Mouse (Mus musculus) embryonic facial prominence, embryonic 15.5 days (tissue): Measurements from ENCODE around the gene Abcc1. TPM values are rescaled to one million over a fixed set of nuclear protein-coding genes. Genes with fewer than 3 reads are reported as not detected.

Experiments
- ATAC-seq: fragments of 200-750 bp; cut with Nextera tagmentation; 2 replicates; pipeline ENCODE4 v1.8.0; 2017; ENCODE audit warnings: low read depth, moderate TSS enrichment; ENCODE audit not compliant: insufficient number of reproducible peaks, low FRiP score, low TSS enrichment
- H3K27ac ChIP-seq: fragments of 300-500 bp; sonication (generic); replicated peaks from 2 replicates; pipeline ENCODE4 v1.5.1; 2015; ENCODE audit warnings: mild to moderate bottlenecking, inconsistent platforms
- H3K27me3 ChIP-seq: fragments of 300-500 bp; sonication (generic); 2 replicates; pipeline ENCODE4 v1.6.1; 2015; ENCODE audit warnings: inconsistent platforms
- H3K36me3 ChIP-seq: fragments of 300-500 bp; sonication (generic); 2 replicates; pipeline ENCODE4 v1.6.1; 2015; ENCODE audit warnings: mild to moderate bottlenecking, inconsistent platforms
- H3K4me1 ChIP-seq: fragments of 300-500 bp; sonication (generic); 2 replicates; pipeline ENCODE4 v1.6.1; 2015; ENCODE audit warnings: inconsistent platforms
- H3K4me2 ChIP-seq: fragments of 300-500 bp; sonication (generic); replicated peaks from 2 replicates; pipeline ENCODE4 v1.6.1; 2015; ENCODE audit warnings: mild to moderate bottlenecking, inconsistent platforms
- H3K4me3 ChIP-seq: fragments of 300-500 bp; sonication (generic); replicated peaks from 2 replicates; pipeline ENCODE4 v1.5.1; 2015; ENCODE audit warnings: mild to moderate bottlenecking, inconsistent platforms
- H3K9ac ChIP-seq: fragments of 300-500 bp; sonication (generic); 2 replicates; pipeline ENCODE4 v1.6.1; 2015; ENCODE audit warnings: inconsistent platforms
- H3K9me3 ChIP-seq: fragments of 300-500 bp; sonication (generic); replicated peaks from 2 replicates; pipeline ENCODE4 v1.6.1; 2016; ENCODE audit warnings: inconsistent platforms
- WGBS: fragments of 180-500 bp; shearing (Covaris S2); methylation state at CpG from one replicate; pipeline ENCODE4 v1.1.7; 2015; 5-methylcytosine and 5-hydroxymethylcytosine counted together
- polyA plus RNA-seq: library from polyadenylated mRNA; unstranded; fragments of >200 nt; fragmentation: Nextera tagmentation; extraction: Ambion mirVana; gene quantifications from 2 replicates; pipeline ENCODE4 v1.2.1, GENCODE M21; 2015

Gene Abcc1
- polyA plus RNA-seq, 1 experiment from 2014 or later = 14.1 TPM

- no peaks in the 10 kb centered on the region for H3K36me3 ChIP-seq
- H3K4me2 ChIP-seq = no peak overlapping the region
- H3K27ac ChIP-seq = no peak overlapping the region
- H3K4me1 ChIP-seq = peaks cover 13% of the 10 kb centered on the region
- 64% methylated on average over 1 of the region's 1 CpGs for WGBS
- no peak overlapping the region for H3K9ac ChIP-seq
- ATAC-seq = no peak
- H3K4me3 ChIP-seq = no peak overlapping the region
- no peaks in the 10 kb centered on the region for H3K27me3 ChIP-seq
- no peaks in the 10 kb centered on the region for H3K9me3 ChIP-seq
Measured at GRCm38 (mm10) chr16:14358531-14358930, 2.8 kb upstream of the Abcc1 start.

DNA sequence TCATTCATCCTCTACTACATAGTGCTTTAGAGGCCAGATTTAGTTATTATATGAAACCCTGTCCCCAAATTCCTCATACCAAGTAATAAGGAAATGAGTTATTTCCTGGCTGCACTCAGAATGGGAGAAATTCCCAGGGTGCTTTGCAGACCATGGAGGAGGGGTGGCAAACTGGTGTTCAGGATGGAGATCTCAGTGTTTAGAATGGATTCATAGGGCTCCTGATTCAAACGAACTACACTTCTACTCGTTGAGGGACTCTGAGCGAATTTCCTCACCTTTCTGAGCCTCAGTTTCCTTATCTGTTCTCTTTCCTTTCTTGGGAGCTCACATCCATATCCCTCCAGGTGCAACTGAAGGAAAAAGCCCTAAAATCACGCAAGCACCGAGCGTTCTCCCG is 427 bp upstream of the Abcc1 start:
- WGBS = 4% methylated on average over 7 of the region's 7 CpGs
- Histone ChIP-seq H3K4me1 (peaks cover 13% of the 10 kb centered on the region), H3K36me3 (no peaks in the 10 kb centered on the region), H3K27me3 (no peaks in the 10 kb centered on the region), H3K27ac (peak overlapping the region; percentile 53; the same call in 1 of the 2 replicates), H3K9ac (peak overlapping the region; percentile 47), H3K4me2 (peak overlapping the region; percentile 88), H3K4me3 (peak overlapping the region; percentile 79), H3K9me3 (no peaks in the 10 kb centered on the region)
- ATAC-seq = no peak

DNA sequence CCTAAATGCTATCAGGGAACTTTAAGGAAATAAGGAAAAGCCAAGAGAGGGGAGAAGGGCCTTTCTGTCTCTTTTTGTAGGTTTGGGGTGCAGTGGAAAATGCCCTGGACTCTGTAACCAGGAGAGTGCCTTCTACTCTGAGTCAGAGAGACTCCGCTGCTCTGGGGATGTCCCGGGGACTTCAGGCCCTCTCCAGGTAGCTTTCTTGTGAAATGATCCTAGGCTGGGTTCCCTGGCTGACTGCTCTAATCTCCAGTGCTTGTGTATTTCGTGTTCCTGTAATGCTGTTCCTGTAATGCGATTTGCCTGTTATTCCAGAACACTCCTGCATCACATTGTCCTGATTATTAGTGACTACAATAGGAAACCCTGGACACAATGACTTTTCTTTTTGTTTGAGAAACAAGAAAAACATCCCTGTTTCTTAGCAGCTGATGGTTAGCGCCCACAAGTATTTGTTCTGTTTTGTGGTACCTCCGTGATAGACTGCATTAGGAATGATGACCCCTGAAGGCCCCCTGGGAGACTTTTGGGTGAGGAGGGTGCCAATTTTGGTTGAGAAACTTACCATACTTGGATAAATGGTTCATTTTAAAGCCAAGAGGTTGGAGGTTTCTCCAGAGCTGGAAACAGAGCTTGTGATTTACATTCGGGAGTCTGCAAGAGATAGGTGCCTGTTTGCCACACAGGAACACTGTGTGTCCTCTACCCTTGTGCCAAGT is 902 bp downstream of the Abcc1 start:
- Histone ChIP-seq H3K36me3 (no peaks in the 10 kb centered on the region), H3K9me3 (no peaks in the 10 kb centered on the region), H3K4me3 (peak overlapping the region; percentile 79), H3K9ac (peak overlapping the region; percentile 71), H3K27me3 (no peaks in the 10 kb centered on the region), H3K27ac (peak overlapping the region; percentile 65), H3K4me2 (peak overlapping the region; percentile 88), H3K4me1 (peaks cover 13% of the 10 kb centered on the region)
- WGBS = 24% methylated on average over 7 of the region's 7 CpGs
- ATAC-seq = no peak

DNA sequence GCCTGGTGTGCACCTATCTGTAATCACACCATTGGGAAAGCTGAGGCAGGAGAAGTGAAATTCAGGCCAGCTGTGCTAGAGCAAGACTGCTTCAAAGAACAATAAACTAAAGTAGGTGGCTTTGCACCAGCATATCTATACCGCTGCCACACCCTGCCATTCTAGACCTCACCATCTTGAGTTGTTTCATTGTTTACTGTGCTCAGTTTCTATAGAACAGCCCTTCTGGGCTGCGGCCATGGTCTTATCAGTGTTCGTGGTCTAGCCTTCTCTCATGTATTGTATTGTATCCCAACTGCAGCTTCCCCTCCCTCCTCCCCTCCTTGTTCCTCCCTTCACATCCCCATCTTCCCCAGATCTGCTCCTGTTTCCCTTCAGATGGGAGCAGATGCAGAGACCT is 2.1 kb downstream of the Abcc1 start:
- no peak overlapping the region for H3K4me2 ChIP-seq
- no peak overlapping the region for H3K4me3 ChIP-seq
- no peaks in the 10 kb centered on the region for H3K27me3 ChIP-seq
- H3K9me3 ChIP-seq = no peaks in the 10 kb centered on the region
- H3K9ac ChIP-seq = no peak overlapping the region
- H3K4me1 ChIP-seq = peaks cover 13% of the 10 kb centered on the region
- H3K27ac ChIP-seq = no peak overlapping the region
- WGBS = 90% methylated on average over 3 of the region's 3 CpGs
- ATAC-seq = no peak
- H3K36me3 ChIP-seq = no peaks in the 10 kb centered on the region

DNA sequence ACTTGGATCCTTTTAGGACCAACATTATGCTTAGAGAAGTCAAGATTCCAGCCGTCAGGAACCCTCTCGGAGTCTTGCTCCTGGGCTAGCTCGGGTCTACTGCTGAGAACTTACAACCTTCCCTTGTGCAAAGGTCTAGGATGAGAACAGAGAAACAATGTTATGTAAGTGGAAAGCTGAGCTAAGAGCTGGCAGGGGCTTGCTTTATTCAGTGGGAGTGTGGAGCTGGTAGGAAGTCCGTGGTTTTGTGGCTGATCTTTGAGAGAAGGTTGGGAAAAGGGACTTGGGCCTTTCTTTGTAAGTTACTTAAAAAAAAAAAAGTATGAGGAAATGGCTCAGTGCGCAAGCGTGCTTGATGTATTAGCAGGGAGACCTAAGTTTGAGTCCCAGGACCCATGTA is 2.7 kb downstream of the Abcc1 start:
- ATAC-seq = no peak
- Histone ChIP-seq H3K27me3 (no peaks in the 10 kb centered on the region), H3K9ac (no peak overlapping the region), H3K27ac (no peak overlapping the region), H3K4me1 (peaks cover 13% of the 10 kb centered on the region), H3K4me3 (no peak overlapping the region), H3K36me3 (no peaks in the 10 kb centered on the region), H3K9me3 (no peaks in the 10 kb centered on the region), H3K4me2 (no peak overlapping the region)
- 89% methylated on average over 6 of the region's 6 CpGs for WGBS

GRCm38 (mm10) chr16:14365457-14365856 is 4.1 kb downstream of the Abcc1 start:
- H3K4me2 ChIP-seq = no peak overlapping the region
- no peak for ATAC-seq
- peaks cover 13% of the 10 kb centered on the region for H3K4me1 ChIP-seq
- H3K9me3 ChIP-seq = no peaks in the 10 kb centered on the region
- H3K27me3 ChIP-seq = no peaks in the 10 kb centered on the region
- WGBS = 77% methylated on average over 4 of the region's 4 CpGs
- H3K36me3 ChIP-seq = no peaks in the 10 kb centered on the region
- no peak overlapping the region for H3K4me3 ChIP-seq
- no peak overlapping the region for H3K27ac ChIP-seq
- no peak overlapping the region for H3K9ac ChIP-seq

DNA sequence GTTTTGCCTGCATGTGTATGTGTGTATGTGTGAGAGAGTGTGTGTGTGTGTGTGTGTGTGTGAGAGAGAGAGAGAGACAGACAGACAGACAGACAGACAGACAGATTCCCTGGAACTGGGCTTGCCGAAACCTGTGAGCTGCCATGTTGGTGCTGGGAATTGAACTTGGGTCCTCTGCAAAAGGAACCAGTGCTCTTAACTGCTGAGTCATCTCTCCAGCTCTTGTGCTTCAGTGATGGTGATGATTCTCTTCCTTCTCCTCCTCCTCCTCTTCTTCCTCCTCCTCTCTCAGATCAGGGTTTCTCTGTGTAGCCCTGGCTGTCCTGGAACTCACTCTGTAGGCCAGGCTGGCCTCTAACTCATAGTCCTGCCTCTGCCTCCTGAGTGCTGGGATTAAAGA is 4.7 kb downstream of the Abcc1 start:
- Histone ChIP-seq H3K4me3 (no peak overlapping the region), H3K9me3 (no peaks in the 10 kb centered on the region), H3K9ac (no peak overlapping the region), H3K27ac (no peak overlapping the region), H3K4me2 (no peak overlapping the region), H3K4me1 (peaks cover 11% of the 10 kb centered on the region), H3K27me3 (no peaks in the 10 kb centered on the region), H3K36me3 (no peaks in the 10 kb centered on the region)
- no peak for ATAC-seq
- 100% methylated on average over 1 of the region's 1 CpGs for WGBS

GRCm38 (mm10) chr16:14371367-14371766 is 10.0 kb downstream of the Abcc1 start:
- Histone ChIP-seq H3K4me1 (peaks cover 10% of the 10 kb centered on the region; the same call in 1 of the 2 replicates), H3K4me2 (no peak overlapping the region), H3K27ac (peak overlapping the region; percentile 65), H3K36me3 (no peaks in the 10 kb centered on the region), H3K27me3 (no peaks in the 10 kb centered on the region), H3K4me3 (no peak overlapping the region), H3K9me3 (no peaks in the 10 kb centered on the region), H3K9ac (no peak overlapping the region)
- peak; percentile 63 for ATAC-seq
- WGBS = 33% methylated on average over 1 of the region's 1 CpGs

DNA sequence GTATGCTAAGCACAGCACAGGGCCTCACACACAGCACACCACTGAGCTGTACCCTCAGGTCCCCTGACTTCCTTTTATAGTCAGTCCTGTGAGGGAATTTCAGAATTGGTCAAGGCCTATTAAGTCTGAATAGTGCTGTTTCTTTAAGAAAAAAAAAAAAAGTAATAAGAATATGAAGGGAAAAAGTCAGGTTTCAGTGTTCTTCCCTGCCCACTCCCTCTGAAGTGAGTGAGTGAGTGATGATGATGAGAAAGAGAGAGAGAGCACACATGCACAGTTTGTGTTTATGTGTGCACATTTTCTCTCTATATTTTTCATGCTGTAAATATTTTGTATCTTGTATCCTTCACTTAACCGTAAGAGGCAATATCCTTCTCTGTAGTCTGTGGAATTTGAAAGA is 11.0 kb downstream of the Abcc1 start:
- Histone ChIP-seq H3K9ac (no peak overlapping the region), H3K4me2 (no peak overlapping the region), H3K4me3 (no peak overlapping the region), H3K9me3 (no peaks in the 10 kb centered on the region), H3K36me3 (no peaks in the 10 kb centered on the region), H3K27me3 (no peaks in the 10 kb centered on the region), H3K4me1 (peaks cover 19% of the 10 kb centered on the region; the same call in 1 of the 2 replicates), H3K27ac (peak overlapping the region; percentile 65; the same call in 1 of the 2 replicates)
- WGBS = 33% methylated on average over 1 of the region's 1 CpGs
- no peak for ATAC-seq

- Histone ChIP-seq H3K4me3 (no peak overlapping the region), H3K27me3 (no peaks in the 10 kb centered on the region), H3K36me3 (no peaks in the 10 kb centered on the region), H3K9ac (no peak overlapping the region), H3K9me3 (no peaks in the 10 kb centered on the region), H3K27ac (peak overlapping the region; percentile 65), H3K4me1 (peaks cover 20% of the 10 kb centered on the region; the same call in 1 of the 2 replicates), H3K4me2 (no peak overlapping the region)
- ATAC-seq = no peak
- WGBS = 46% methylated on average over 4 of the region's 4 CpGs
Measured at GRCm38 (mm10) chr16:14372817-14373301, 11.5 kb downstream of the Abcc1 start.

DNA sequence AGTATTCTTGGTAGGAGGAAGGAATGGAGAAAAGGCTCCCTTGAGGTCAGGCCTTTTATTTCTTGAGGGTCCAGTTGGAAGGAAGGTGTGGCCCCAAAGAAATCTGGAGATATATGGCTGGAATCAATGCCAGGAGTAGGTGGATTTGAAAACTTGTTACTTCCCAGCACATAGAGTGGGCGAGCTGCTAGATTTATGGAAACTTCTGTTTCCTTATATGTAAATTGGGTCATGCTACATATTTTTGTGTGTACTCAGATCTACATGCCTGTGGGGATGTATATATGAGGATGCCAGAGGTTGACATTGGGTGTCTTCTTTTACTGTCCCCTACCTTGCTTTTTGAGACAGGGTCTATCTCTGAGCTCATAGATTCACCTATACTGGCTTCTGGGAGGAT is 14.6 kb downstream of the Abcc1 start:
- peaks cover 20% of the 10 kb centered on the region; the same call in 1 of the 2 replicates for H3K4me1 ChIP-seq
- no peak overlapping the region for H3K4me2 ChIP-seq
- no peak overlapping the region for H3K9ac ChIP-seq
- no peaks in the 10 kb centered on the region for H3K36me3 ChIP-seq
- 89% methylated on average over 1 of the region's 1 CpGs for WGBS
- no peaks in the 10 kb centered on the region for H3K9me3 ChIP-seq
- H3K27me3 ChIP-seq = no peaks in the 10 kb centered on the region
- H3K4me3 ChIP-seq = no peak overlapping the region
- H3K27ac ChIP-seq = no peak overlapping the region
- ATAC-seq = no peak

- no peak overlapping the region for H3K4me3 ChIP-seq
- no peaks in the 10 kb centered on the region for H3K27me3 ChIP-seq
- 82% methylated on average over 2 of the region's 2 CpGs for WGBS
Measured at GRCm38 (mm10) chr16:14376352-14376751, 15.0 kb downstream of the Abcc1 start.

More at GRCm38 (mm10) chr16:14376352-14376751, 15.0 kb downstream of the Abcc1 start:
- no peak for ATAC-seq
- Histone ChIP-seq H3K4me2 (no peak overlapping the region), H3K36me3 (no peaks in the 10 kb centered on the region), H3K9me3 (no peaks in the 10 kb centered on the region), H3K4me1 (peaks cover 17% of the 10 kb centered on the region; the same call in 1 of the 2 replicates), H3K9ac (no peak overlapping the region), H3K27ac (no peak overlapping the region)
